ENCODE assay signal across 9 mouse cellular contexts in genomic region chr5:136251004-136251403, GRCm38 (mm10). TPM values are rescaled to one million over a fixed set of nuclear protein-coding genes. Genes with fewer than 3 reads are reported as not detected.
A peak's percentile ranks its signal among the peaks of the same experiment; 100 is the strongest.
DNase-seq lines count a peak whose midpoint lies in the region; ATAC-seq and TF ChIP-seq lines count a peak whose summit lies in the region.
"Had no signal": no experiment of that assay in that cellular context is flagged by ENCODE, and none has a peak within 500 bp of the region (broad histone marks: within the 10 kb centered on the region; RNA-seq: fewer than 3 reads in every experiment).

No protein-coding gene starts in this region.

- DNase-seq in gastrocnemius, adult 18-20 months (ENCODE audit: low spot score), result peak; percentile 64
- no peak for DNase-seq in gastrocnemius, adult 8-10 months (ENCODE audit: low spot score in 2 of 2)
- peak; percentile 64 for DNase-seq in liver, postnatal 0 days
- DNase-seq in ES-CJ7 (ENCODE audit: low read depth, low spot score), result peak; percentile 66
- peak; percentile 29 to 62 for DNase-seq in spleen, postnatal 10 days (ENCODE audit: low spot score in 2 of 2)
- no peak for DNase-seq in frontal cortex, postnatal 10 days (ENCODE audit: low spot score in 2 of 2)

- no peaks in the 10 kb centered on the region for H3K9me3 ChIP-seq in liver, postnatal 0 days (ENCODE audit: low read length)
- H3K9me3 ChIP-seq in liver, embryonic 12.5 days (replicated peaks), result no peaks in the 10 kb centered on the region
- H3K9me3 ChIP-seq: megakaryocyte, embryonic 14.5 days had no signal

- no peak for ATAC-seq in liver, postnatal 0 days
- no peak for ATAC-seq in liver, embryonic 12.5 days

- no peak overlapping the region for H3K9ac ChIP-seq in liver, postnatal 0 days (replicated peaks)
- H3K9ac ChIP-seq in liver, embryonic 12.5 days, result no peak overlapping the region

- no peak for TF ChIP-seq POLR2A in embryonic fibroblast, embryonic 13.5 days (IDR thresholded peaks at IDR 0.05; ENCODE audit: low read depth, low read length)

- H3K27me3 ChIP-seq in liver, postnatal 0 days (ENCODE audit: insufficient read depth, low read length), result no peaks in the 10 kb centered on the region
- peaks cover 4% of the 10 kb centered on the region; the same call in 1 of the 2 replicates for H3K27me3 ChIP-seq in liver, embryonic 12.5 days (replicated peaks)

- 0 out of 2 replicates have a peak, but pooled peaks cover 3% of the 10 kb centered on the region for H3K36me3 ChIP-seq in liver, postnatal 0 days (replicated peaks; ENCODE audit: insufficient read depth, low read length)
- H3K36me3 ChIP-seq in liver, embryonic 12.5 days, result peaks cover 9% of the 10 kb centered on the region

- no peak overlapping the region for H3K4me3 ChIP-seq in liver, postnatal 0 days (ENCODE audit: low read depth, low read length)
- H3K4me3 ChIP-seq in liver, embryonic 12.5 days, result no peak overlapping the region
- no peak overlapping the region for H3K4me3 ChIP-seq in embryonic fibroblast, embryonic 13.5 days (ENCODE audit: insufficient read depth, low read length)
- H3K4me3 ChIP-seq: megakaryocyte, embryonic 14.5 days had no signal

- H3K4me1 ChIP-seq in liver, postnatal 0 days (ENCODE audit: insufficient read depth), result peaks cover 11% of the 10 kb centered on the region
- peaks cover 13% of the 10 kb centered on the region; the same call in 1 of the 2 replicates for H3K4me1 ChIP-seq in liver, embryonic 12.5 days
- H3K4me1 ChIP-seq in embryonic fibroblast, embryonic 13.5 days (ENCODE audit: control insufficient read depth, insufficient read depth, low read length), result no peaks in the 10 kb centered on the region

- no peak for TF ChIP-seq EP300 in liver, postnatal 0 days (IDR thresholded peaks at IDR 0.05; ENCODE audit: low read depth)

- no peak overlapping the region for H3K4me2 ChIP-seq in liver, postnatal 0 days (ENCODE audit: low read depth, low read length)
- no peak overlapping the region for H3K4me2 ChIP-seq in liver, embryonic 12.5 days

- WGBS in liver, postnatal 0 days (ENCODE audit: insufficient replicate concordance), result 52% methylated on average over 7 of the region's 7 CpGs
- WGBS in liver, embryonic 12.5 days (ENCODE audit: insufficient replicate concordance), result 40% methylated on average over 7 of the region's 7 CpGs

- peak; percentile 69 for TF ChIP-seq CTCF in liver, postnatal 0 days (IDR thresholded peaks at IDR 0.05; ENCODE audit: low read depth)
- 0 out of 2 replicates have a peak, but pooled peaks have one; percentile 34 for TF ChIP-seq CTCF in embryonic fibroblast, embryonic 13.5 days (IDR thresholded peaks at IDR 0.05; ENCODE audit: borderline replicate concordance, insufficient read depth, low read length)

- H3K27ac ChIP-seq in liver, postnatal 0 days (ENCODE audit: low read depth), result no peak overlapping the region
- H3K27ac ChIP-seq in liver, embryonic 12.5 days, result no peak overlapping the region
- H3K27ac ChIP-seq in embryonic fibroblast, embryonic 13.5 days (ENCODE audit: insufficient read depth, low read length), result no peak overlapping the region

RNA-seq across cellular contexts. Expression of gene Sh2b2, which starts 4.6 kb away (rescaled TPM):
- 1 to 10 TPM; 2.4 to 2.5 TPM for total RNA-seq in gastrocnemius, adult 18-20 months (2021)
- total RNA-seq in gastrocnemius, adult 8-10 months (2022), result 1 to 10 TPM; 2.1 to 2.8 (median 2.5) TPM
- polyA plus RNA-seq in liver, postnatal 0 days (2015; fragmentation: Nextera tagmentation; extraction: Ambion mirVana), result 1.3 and 1.7 TPM in 2 replicates
- polyA plus RNA-seq in liver, embryonic 12.5 days (2016; fragmentation: Nextera tagmentation; extraction: Ambion mirVana), result 2.6 and 3.1 TPM in 2 replicates
- 1.3 and 2.0 TPM in 2 replicates for polyA plus RNA-seq in embryonic fibroblast, embryonic 13.5 days (2011; ENCODE audit: insufficient read length, low read depth, missing spikeins)

RNA-seq across cellular contexts. Expression of gene Prkrip1, which starts 52.2 kb away (rescaled TPM):
- 10 to 100 TPM; 19.4 to 23.8 TPM for total RNA-seq in gastrocnemius, adult 18-20 months (2021)
- total RNA-seq in gastrocnemius, adult 8-10 months (2022), result 10 to 100 TPM; 17.0 to 18.9 (median 17.6) TPM
- polyA plus RNA-seq in liver, postnatal 0 days (2015; fragmentation: Nextera tagmentation; extraction: Ambion mirVana), result 19.6 and 19.9 TPM in 2 replicates
- polyA plus RNA-seq in liver, embryonic 12.5 days (2016; fragmentation: Nextera tagmentation; extraction: Ambion mirVana), result 36.3 and 41.3 TPM in 2 replicates
- polyA plus RNA-seq in embryonic fibroblast, embryonic 13.5 days (2011; ENCODE audit: insufficient read length, low read depth, missing spikeins), result 39.4 TPM in 2 replicates

Comparison
In these comparisons a context has a peak if more than half of its experiments do, and no peak if none do; other contexts are left out.
1. DNase-seq: peak in gastrocnemius, adult 18-20 months (single experiment), liver, postnatal 0 days (single experiment), ES-CJ7 (single experiment) and spleen, postnatal 10 days (2 of 2); none in gastrocnemius, adult 8-10 months (0 of 2) and frontal cortex, postnatal 10 days (0 of 2).